Mouse (Mus musculus): ENCODE results near the gene Rflnb.

Gene Rflnb

DNA sequence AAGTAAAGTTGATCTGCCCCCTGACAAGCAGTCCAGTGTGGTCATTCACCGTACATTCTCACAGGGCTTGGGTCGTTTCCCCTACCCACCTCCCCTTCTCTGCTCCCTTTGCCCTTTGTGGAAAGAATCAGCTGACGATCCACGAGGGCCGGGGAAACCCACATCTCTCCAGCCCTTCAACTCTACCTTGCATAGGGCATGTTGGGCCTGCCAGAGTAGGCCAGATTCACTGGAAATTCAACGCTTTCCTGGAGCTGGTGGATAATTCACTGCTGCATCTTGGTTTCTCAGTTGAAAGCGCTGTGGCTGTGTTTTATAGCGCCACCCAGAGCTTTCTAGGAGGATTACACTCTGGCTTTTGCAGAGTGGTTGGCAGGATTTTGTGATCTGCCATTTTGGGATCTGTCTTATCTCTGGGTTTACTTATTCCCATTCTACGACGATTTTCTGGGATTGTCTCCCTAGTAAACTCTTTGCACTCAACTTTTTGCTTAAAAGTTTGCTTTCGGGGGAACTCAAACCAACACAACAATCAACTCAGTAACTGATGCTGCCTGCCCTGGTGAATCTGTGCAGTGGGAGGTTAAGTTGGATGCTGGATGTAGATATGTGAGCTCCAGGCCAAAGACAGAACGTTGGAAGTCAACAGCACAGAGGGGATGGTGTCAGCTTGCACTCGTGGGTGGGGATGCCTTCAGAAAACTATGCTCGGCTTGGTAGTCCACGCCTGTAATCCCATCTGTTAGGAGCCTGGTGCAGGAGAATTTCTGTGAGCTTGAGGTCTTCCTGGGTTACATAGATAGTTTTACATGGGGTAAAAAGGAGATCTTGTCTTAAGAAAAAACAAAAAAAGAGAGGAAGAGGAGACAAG lies 36.4 kb downstream of the Rflnb start:
- DNase-seq = no peak

DNA sequence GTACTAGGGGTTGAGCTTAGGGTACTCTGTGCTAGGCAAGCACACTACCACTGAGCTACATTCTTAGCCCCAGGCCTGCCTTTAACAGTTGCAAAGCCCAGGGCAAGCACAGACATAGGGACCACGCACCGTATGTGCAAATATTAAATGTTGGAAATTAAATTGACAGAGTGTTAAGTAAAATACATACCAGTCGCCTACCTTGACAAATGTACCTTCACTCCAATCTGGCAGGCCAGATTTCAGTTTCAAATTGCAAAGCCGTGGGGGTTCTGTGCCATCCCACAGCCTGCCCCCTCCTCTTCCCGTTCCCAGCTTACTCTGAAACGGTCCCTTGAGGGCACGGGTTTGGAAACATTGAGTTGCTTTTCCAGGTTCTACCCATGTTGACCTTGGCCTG lies 41.6 kb downstream of the Rflnb start:
- no peak for DNase-seq

DNA sequence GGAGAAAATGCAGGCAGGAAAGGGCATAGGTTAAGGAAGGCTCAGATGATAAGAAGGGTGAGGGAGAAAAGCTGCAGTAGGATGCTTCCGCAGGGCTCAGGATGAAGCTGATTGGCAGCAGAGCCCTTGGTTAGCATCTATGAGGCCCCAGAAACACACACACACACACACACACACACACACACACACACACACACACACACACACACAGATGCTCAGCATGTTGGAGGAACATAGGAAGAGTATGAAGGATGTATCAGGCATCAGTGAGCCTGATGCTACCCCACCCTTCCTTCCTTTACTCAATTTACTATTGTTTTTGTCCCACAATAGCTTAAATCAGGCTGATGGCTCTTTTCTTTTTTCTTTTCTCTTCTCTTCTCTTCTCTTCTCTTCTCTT lies 43.0 kb downstream of the Rflnb start:
- no peak for DNase-seq

DNA sequence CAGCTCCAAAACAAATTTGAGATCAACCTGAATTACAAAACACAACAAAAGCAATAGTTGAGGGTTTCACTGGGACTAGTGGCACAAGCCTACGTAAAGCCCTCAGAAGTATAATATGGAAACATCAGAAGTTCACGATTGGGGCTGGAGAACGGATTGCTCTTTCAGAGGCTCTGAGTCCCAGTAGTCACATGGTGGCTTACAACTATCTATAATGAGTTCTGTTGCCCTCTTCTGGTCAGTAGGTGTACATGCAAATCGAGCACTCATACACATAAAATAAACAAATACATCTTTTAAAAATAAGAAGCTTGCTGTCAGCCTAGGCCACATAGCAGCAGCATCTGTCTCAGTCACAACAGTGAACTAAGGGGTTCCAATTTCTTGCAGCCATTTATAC lies 44.4 kb downstream of the Rflnb start:
- no peak for DNase-seq

DNA sequence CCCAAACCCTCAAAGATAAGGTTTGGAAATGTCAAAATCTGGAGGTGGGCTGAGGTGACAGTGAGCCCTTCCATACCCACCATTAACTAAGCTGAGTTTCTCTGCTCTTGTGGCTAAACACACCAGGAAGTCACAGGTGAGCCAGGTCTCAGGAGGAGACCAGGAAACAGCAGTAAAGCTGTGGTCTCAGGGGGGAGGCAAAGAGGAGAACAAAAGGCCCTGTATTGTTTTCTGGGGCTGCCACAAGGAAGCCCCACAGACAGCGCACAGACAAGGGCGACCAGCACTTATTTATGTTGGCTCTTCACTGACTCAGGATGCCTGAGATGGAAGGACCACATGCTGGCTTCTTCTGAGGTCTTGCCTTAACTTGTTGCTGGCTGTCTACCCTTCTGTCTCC lies 47.2 kb downstream of the Rflnb start:
- no peak for DNase-seq

DNA sequence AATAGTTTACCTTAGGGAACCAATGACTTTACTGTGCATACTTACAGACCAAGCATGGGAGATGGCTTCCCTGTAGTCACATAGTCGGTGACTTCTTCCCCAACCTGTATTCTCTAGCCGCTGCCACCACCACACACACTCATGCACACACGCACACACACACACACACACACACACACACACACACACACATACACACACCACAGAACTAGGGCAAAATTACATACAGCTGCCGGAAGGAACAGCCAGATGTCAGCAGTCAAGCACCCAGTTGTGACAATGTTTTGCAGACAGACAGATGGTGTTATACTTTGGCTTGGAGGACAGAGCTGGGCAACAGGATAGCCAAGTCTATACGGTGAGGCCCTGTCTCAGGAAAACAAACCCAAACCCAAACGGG lies 49.5 kb downstream of the Rflnb start:
- DNase-seq = no peak

DNA sequence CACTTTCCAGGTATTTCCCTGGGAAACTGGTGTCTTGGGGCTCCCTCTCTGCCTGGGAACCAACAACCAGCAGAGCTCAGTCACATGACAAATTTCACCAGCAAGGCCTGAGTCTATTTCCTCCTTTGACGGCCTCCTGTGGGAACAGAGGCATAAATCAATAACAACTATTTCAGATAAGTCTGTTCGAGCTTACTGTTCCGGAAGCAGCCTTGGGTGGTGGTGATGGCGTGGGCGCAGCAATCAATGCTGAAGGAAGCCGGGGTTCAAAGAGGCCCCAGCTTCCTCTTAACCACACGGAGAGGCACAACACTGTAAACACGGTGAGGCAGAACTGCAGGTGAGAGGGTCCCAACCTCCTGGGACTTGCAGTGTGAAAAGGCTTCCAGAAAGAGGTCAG lies 50.8 kb downstream of the Rflnb start:
- no peak for DNase-seq

DNA sequence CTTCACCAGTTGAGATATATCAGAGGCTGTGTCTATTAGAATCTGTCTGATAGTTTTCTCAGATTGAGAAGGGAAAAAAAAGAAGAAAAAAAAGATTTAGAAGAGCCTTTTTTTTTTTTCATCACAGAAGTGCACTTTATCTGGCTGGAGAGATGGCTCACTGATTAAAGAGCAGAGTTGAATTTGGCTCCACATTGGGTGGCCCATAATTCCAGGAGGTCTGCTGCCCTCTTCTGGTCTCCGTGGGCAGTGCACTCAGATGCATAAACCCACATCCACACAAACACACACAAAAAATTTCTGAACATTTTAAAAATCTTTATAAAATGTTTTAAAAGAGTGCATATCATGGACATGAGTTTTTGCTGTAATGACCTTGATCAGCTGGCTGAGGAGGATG lies 53.6 kb downstream of the Rflnb start:
- peak; percentile 24 to 54 for DNase-seq

DNA sequence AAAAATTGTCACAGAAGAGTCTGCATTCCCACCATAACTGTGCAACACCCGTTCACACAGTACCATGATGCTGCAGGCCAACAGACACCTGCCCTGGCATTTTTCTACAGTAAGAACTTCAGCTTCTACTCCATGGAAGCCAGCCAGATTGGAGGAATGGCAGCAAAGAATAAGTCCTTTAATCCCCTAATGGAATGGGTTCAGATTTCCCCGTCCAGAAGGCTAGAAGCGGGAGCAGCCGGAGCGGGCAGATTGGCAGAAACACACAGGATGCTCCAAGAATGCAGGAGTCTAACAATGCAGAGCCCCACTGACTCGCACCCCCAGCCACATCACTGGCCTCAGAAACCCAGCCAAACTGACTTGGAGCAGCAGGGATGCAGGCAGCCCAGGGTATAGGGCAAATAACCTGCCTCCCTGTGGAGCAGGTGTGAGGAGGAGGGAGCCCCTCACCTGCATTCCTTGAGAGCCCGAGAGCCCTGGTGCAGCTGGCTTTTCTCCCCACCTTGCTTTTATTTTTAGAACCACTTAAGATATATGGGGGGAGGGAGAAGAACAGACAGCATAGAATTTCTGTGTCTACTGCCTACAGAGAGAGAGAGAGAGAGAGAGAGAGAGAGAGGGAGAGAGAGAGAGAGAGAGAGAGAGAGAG lies 54.5 kb downstream of the Rflnb start:
- DNase-seq = peak; percentile 28 to 33

DNA sequence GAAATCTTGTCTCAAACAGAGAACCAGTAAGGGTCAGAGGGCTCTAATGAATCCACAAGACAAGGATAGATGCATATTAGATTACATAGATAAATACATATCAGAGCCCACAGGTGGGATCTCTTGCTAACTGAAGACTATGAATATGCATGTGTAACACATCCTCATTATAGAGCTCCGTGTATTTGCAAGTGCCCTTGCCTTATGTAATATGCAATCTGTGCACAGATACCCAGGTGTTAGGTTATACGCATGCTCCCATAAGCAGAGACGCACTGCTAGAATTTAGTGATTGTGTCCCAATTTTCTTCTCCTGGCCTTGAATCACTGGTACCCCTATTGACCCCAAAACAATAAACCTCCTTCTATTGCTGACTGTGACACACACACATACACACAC lies 55.4 kb downstream of the Rflnb start:
- no peak for DNase-seq

DNA sequence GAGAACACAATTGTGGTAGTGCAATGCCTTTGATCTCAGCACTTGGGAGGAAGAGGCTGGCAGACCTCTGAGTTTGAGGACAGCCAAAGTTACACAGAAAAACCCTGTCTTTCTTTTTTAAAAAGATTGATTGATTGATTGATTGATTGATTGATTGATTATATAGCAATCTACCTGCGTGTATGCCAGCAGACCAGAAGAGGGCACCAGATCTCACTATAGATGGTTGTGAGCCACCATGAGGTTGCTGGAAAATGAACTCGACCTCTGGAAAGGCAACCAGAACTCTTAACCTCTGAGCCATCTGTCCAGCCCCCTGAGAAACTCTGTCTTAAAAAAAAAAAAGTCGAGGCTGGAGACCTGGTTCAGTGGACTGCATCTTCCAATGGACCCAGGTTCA lies 57.0 kb downstream of the Rflnb start:
- DNase-seq = no peak
